Mouse (Mus musculus) retina, adult 2 months (tissue): ENCODE results near the gene Fap.

ENCODE experiments used
- DNase-seq: peaks from one replicate; pipeline ENCODE4 v3.0.0-alpha.2; 2012; ENCODE audit warnings: low read depth, low spot score

Gene Fap

DNA sequence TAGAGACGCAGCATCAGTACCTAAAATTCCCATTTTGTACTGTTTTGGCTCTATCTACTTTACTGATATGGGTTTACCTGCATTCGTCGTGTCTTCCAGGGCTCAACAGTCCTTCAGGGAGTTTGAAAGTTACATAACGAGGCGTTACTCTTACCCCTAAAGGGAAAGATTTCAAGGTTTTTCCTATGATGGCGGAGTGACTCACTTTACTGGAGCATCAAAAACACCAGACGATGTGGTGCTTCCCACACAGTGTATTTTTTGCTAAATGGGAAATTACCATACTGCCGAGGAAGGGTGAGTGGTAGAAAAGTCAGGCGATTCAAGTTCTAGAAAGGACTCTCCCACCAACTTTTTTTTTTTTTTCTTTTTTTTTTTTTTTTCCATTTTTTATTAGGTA, 47.5 kb downstream of the Fap start:
- no peak for DNase-seq

DNA sequence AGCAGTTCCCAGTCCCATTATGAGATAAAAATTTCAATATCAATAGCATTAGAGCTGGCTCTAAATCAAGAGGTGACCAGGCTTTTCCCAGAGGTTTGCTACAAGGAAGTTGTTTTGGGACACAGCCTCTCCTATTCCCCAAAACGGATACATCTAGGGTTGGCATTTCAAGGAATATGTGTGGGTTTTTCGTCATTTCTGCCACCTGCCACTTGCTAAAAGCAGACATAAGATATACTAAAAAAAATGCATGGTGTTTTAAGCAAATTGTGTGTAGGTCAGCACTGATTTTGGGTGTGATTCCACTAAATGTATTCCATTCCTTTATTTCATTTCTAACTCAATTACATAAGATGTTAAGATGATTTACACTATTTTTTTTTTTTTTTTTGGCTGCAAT, 56.1 kb downstream of the Fap start:
- no peak for DNase-seq

DNA sequence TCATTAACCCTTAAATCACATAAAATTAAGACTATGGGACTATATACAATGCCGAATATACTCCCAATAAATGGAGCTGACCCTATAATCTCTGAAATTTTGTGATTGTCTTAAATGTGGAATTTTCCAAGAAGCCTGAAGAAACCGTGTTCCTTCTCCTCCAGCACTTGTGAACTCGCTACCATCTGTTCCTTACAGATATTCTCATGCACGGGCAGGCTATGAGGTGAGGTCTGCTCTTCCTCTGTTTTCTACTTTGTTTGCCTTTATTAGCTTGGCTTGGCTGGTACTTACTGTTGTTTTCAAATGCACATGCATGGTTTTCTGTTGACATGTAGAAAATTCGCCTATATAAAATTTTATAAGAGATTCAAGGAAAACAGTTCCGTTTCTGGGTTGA, 59.4 kb downstream of the Fap start:
- DNase-seq = no peak

DNA sequence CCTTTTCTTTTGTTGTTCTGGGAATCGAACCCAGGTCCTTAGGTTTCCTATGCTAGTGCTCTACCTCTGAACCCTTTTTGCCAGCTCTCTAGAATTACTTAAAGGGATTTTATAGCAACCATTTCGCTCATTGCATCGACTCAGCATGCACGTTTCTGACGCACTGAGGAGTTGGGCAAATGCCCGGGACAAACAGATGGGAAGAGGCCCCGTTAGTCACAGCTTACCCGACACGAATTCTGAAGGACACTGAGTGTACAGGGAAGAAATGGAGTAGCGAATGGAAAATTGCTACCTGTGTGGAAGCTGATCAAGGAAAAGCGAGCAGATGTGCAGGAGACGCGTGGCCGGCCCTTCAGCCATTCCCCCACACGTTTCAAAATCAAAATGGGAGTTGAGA, 60.4 kb downstream of the Fap start:
- DNase-seq = no peak

DNA sequence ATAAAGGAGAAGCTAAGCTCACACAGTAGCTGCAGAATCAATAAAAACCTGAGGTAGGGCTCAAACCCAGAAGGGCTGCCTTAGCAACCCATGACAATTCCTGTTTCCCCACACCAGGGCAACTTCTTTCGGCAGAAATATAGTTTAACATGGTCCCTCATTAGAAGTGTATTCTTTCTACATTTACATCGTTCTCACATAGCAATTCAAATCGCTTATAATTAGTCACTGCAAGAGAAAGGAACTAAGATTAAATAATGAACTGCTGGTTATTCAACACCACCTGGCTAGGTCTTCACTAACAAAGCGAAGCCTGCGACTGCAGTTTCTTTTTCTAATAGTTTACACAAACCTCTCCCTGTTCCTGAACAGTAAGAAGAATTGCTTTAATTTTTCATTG, 66.7 kb downstream of the Fap start:
- DNase-seq = no peak

DNA sequence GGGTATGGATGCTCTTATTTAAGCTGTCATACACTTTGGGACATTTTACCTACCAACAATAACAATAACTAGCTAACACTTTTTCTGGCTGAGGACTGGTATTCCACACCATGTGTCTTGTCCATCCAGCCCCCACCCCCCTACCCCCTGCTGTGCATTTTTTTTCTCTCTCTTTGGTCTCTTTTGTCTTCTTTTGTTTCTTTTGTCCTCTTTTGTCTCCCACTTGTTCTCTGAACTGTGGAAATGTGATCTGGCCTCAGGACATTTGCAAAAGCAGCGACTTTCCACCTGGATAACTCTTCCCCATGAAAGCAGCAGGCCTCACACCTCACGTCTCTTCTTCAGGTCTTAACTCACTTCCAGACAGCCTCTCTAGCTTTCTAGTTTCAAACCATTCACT, 67.4 kb downstream of the Fap start:
- no peak for DNase-seq

GRCm38 (mm10) chr2:62504269-62504796, 69.5 kb downstream of the Fap start:
- DNase-seq = no peak

GRCm38 (mm10) chr2:62503326-62503725, 70.5 kb downstream of the Fap start:
- no peak for DNase-seq

DNA sequence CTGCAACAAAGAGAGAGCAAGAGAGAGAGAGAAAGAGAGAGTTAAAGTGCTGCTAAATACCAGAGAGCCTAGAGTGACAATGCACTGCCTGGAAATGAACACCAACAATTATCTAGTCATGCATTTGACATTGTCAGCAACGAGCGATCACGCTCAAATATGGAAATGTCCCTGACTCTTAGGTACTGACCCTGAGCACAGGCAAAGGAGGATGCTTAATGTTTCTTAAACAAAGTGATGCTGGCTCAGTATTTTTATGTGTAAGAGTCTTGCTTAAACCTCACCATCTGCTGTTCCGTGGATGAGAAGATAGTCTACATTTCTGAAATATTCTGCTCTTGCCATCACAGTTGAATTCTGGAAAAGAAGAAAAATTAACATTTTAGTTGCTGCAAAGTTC, 71.4 kb downstream of the Fap start:
- no peak for DNase-seq

- no peak for DNase-seq
These were observed 75.1 kb downstream of the Fap start for GRCm38 (mm10) chr2:62498821-62499220.

- no peak for DNase-seq
These were observed 75.8 kb downstream of the Fap start for GRCm38 (mm10) chr2:62498086-62498485.

DNA sequence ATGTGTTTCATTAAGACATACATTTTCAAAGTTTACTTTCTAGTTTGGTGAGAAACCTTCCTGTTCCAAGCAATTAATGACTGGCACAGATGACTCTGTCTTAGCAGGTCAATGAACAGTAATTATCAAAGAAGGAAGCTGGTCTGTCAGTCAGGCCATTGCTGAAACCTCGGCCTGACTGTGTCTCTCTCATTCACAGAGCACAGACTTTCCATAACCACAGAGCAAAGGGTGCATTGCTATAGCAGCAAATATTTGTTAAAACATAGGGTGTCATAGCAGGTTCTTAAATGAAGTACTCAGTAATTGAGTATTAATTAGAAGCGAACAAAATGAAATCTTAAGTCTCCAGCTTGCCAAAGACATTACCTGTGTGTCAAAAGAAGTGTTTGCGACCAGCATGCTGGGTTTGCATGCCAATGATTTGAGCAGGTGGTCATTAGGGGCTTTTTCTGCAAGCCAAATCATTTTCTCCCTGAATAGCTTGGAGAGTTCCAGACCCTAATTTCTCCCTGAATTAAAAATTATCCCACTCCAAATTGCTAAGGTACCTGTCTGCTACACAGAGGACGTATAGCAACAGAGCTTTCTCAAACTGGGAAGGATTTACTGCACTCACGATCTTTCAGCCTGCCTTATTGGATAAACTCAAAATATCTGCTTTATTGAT, 76.4 kb downstream of the Fap start:
- no peak for DNase-seq

DNA sequence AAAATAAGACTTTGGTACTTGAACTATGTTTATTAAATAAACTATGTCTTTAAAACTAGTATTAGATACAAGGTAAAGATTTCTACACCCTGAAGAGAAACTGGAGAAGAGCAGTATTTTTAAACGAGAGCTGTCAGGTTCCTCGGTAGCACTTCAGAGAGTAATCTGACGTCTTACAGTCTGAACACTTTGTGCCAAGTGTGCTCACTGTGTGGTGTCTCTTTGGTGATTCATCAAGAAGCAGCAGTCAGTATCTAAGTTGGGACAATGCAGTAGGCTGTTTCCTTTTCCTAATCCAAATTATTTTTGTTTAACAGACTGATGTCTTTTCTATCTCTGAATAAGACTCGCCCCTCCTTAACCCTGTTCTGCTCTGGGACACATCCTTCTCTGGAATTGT, 78.5 kb downstream of the Fap start:
- no peak for DNase-seq

DNA sequence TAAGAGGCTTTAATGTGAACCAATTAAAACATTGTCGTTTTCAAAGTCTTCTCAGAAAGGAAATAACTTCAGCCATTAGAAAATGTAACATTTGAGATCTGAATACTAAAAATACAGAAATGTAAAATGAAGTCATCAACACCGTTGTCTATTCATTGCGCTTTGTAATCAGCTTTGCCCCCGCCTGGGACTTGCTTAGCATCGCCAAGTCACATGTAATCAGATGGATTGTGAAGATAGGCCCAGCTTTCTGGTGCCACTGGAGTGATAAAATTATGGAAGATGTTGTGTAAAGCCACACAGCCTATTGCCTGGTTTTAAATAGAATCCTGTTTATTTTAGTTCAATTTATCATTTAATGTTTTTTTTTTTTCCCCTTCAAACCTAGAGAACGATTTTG, 84.0 kb downstream of the Fap start:
- DNase-seq = no peak

GRCm38 (mm10) chr2:62484906-62485305, 89.0 kb downstream of the Fap start:
- DNase-seq = no peak

DNA sequence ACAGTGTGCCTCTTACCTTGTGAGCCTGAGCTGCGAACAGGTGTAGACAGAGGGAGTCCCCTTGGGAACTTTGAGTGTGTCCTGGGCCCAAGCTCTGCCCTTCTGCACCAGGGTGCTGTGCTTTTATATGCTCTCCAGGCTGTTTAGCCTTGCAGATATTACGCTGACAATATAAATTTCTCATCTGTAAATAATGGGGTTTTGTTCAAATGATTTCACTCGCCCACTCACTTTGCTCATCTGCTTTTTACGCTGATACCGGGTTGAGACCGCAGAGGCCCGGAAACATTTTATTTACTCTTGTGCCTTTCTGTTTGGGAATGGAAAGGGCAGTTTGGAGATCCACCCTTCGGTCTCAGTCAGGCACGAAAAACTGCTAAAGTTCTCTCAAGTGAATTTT, 90.3 kb downstream of the Fap start, which contains the start of gene Gcg:
TSS of gene Gcg (minus strand) at position 101 of the 400 bp plus-strand sequence.
- no peak for DNase-seq

GRCm38 (mm10) chr2:62480285-62481198, 93.3 kb downstream of the Fap start:
- DNase-seq = no peak

- no peak for DNase-seq
These were observed 104.3 kb downstream of the Fap start for GRCm38 (mm10) chr2:62469551-62469950.

DNA sequence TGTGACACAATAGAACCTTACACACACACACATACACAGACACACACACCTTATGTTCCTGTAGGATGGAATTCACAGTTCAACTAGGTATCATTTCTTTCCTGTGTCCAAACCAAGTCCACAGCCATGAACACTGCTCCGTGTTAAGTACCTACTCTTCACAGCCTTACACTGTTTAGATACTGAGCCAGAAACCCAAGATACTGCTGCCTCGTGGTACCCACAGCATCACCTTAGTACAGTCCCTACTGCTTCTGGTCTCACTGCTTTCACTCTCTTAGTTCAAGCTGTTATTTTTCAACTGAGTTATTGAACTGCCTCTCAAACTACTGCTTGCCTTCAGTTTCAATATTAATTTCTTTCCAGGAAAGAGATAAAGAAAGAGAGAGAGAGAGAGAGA, 110.6 kb downstream of the Fap start:
- DNase-seq = no peak

DNA sequence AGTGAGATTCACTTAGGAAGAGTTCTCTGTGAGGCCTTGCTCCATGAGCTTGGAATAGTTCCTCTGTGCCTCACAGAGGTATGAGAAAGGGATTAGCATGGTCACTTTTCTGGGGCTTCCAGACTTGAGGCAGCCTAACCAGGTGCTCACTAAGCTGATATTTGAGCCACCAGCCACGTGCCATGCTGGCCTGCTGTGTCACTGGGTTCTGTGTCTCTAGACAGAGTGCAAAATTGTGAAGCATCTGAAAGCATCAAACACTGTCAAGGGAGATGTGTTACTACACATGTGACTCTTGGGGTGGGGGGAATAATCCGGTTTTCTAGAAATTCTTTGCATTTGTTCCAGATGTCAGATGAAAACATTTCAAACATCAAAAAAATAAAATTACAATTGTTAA, 111.7 kb downstream of the Fap start:
- DNase-seq = no peak

DNA sequence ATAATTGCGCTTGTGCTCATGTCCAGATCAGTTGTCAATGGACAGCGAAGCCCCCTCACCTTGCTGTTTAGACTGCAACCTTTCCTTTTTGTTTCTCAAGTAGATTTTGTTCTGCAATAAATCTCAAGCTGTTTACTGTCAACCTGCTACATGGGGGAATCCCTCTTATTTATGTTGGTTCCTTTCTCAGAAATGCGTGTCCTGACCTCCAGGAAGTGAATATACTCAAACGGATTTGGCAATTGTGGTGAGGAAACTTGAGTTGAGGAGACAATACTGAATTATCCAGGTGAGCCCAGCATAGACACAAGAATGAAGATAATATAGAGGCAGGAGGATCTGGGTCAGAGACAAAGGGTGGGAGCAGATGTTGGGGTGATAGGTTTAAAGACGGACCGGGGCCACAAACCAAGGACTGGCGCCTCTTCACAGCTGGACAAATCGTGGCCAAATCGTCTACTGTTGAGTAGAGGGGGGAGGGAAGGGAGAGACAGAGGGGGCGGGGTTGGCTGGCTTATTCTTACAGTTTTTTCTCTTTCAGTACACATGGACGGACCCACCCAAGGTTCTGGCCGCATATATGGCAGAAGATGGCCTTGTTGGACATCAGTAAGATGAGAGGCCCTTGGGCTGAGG, 112.9 kb downstream of the Fap start:
- DNase-seq = no peak

DNA sequence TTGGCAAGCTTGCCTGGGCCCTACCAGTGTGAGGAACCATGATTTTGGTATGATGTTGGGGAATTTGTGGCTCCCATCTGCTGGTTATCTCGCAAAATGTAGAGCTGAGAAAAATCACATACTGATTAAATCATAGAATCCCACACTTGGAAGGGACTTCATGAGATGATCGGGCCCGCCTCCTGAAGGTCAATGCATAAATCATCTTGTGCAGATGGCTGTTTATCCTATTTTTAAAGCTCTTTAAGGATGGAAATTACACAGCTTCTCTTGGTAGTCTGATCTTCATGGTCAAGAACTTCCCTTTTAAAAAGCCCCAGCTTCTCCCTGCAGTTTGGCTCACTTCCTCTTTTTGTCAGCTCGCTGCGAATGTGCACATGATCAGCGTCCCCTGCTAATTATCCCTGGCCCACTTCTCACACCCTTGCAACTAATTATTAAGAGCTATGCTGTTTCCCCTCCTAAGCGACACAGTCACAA, 113.6 kb downstream of the Fap start:
- no peak for DNase-seq
